Mouse (Mus musculus): ENCODE measurements around the gene Lemd1.

DNA sequence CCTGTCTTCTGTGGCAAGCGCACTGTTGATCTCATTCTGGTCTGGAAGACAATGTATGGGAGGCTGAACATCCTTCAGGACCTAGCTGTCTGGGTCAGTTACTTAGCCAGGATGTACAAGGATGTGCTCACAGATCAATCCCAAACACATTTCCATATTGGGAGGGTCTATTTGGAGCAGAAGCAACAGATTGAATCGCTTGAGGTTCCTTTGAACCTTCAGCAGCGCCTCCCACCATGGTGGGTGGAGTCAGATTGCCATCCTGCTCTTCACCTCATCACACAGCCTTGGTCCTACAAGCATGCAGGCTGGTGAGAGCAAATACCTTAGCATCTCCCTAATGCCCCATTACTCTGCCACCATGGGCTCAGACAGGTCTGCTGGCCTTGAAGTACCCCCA, 2.6 kb downstream of the Lemd1 start:
- no peak for TF ChIP-seq CTCF (IDR thresholded peaks at IDR 0.05)
- TF ChIP-seq POLR2A (IDR thresholded peaks at IDR 0.05; ENCODE audit: insufficient read depth, low read depth, low read length), result no peak
